ENCODE assay signal across 21 mouse cellular contexts in the genomic region with DNA sequence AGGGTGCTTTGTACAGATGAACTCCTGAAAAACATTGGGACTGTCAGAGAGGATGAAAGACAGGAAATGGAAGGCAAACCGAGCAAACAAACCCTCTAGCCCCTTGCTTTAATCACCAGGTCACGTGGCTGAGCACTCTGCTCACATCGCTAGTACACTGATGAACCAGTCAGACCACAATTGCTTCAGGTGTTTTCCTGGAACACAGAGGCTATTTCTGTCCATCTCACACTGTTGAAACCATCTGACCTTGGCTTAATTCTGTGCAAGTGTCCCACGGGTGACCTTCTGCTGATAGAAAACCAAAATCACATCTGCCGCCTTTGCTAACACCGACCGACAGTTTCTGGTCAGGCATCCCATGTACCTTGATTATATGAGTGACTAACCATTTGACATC.
DNase-seq lines count a peak whose midpoint lies in the region; ATAC-seq and TF ChIP-seq lines count a peak whose summit lies in the region.
"Had no signal": no experiment of that assay in that cellular context is flagged by ENCODE, and none has a peak within 500 bp of the region (broad histone marks: within the 10 kb centered on the region; RNA-seq: fewer than 3 reads in every experiment).

No protein-coding gene starts in this region.

- TF ChIP-seq CTCF in kidney, adult 2 months (conservative IDR thresholded peaks at IDR 0.05; ENCODE audit: insufficient read depth, insufficient read length, low read depth, low read length) = no peak
- no peak for TF ChIP-seq CTCF in lung, postnatal 0 days (IDR thresholded peaks at IDR 0.05)
- no peak for TF ChIP-seq CTCF in Patski (IDR thresholded peaks at IDR 0.05)

- no peaks in the 10 kb centered on the region for H3K9me3 ChIP-seq in lung, postnatal 0 days (ENCODE audit: low read length)
- H3K9me3 ChIP-seq in stomach, embryonic 15.5 days = no peaks in the 10 kb centered on the region
- no peaks in the 10 kb centered on the region for H3K9me3 ChIP-seq in neural tube, embryonic 15.5 days (replicated peaks)
- H3K9me3 ChIP-seq: hindbrain, embryonic 12.5 days; limb, embryonic 10.5 days had no signal

- H3K4me3 ChIP-seq in kidney, adult 2 months (ENCODE audit: insufficient read depth, low read depth, low read length) = no peak overlapping the region
- H3K4me3 ChIP-seq in lung, postnatal 0 days (ENCODE audit: low read depth, low read length) = no peak overlapping the region
- H3K4me3 ChIP-seq in stomach, embryonic 15.5 days (replicated peaks) = no peak overlapping the region
- no peak overlapping the region for H3K4me3 ChIP-seq in neural tube, embryonic 15.5 days (replicated peaks)
- H3K4me3 ChIP-seq: gastrocnemius, adult 2 months; hindbrain, embryonic 12.5 days; left cerebral cortex, adult 2 months; limb, embryonic 10.5 days; megakaryocyte, embryonic 14.5 days had no signal

- peak; percentile 69 for ATAC-seq in lung, postnatal 0 days
- peak; percentile 14 for ATAC-seq in Patski
- ATAC-seq in stomach, embryonic 15.5 days (ENCODE audit: insufficient read depth, low FRiP score, low read depth) = peak; percentile 85
- ATAC-seq in neural tube, embryonic 15.5 days (ENCODE audit: low FRiP score) = no peak
- ATAC-seq: CD4-positive, CD25-positive, alpha-beta regulatory T cell, adult 4 months; inflammation-experienced regulatory T-cells, adult 6 months; midbrain, embryonic 16.5 days had no signal

- no peak for TF ChIP-seq POLR2A in kidney, adult 2 months (IDR thresholded peaks at IDR 0.05; ENCODE audit: low read depth, low read length)

- no peak overlapping the region for H3K4me2 ChIP-seq in lung, postnatal 0 days (replicated peaks; ENCODE audit: low read depth, low read length)
- no peak overlapping the region for H3K4me2 ChIP-seq in stomach, embryonic 15.5 days
- H3K4me2 ChIP-seq in neural tube, embryonic 15.5 days = no peak overlapping the region
- H3K4me2 ChIP-seq: hindbrain, embryonic 12.5 days had no signal

- POLR2A ChIA-PET in Patski (lab: Charles Lee) = no interaction called here

- WGBS in kidney, adult 2 months = 60% methylated on average over 7 of the region's 7 CpGs
- WGBS in lung, postnatal 0 days = 44% methylated on average over 7 of the region's 7 CpGs
- WGBS in stomach, embryonic 15.5 days = 50% methylated on average over 7 of the region's 7 CpGs
- WGBS in neural tube, embryonic 15.5 days = 83% methylated on average over 7 of the region's 7 CpGs

- no peaks in the 10 kb centered on the region for H3K36me3 ChIP-seq in kidney, adult 2 months (ENCODE audit: control insufficient read depth, insufficient read depth, low read length)
- H3K36me3 ChIP-seq in lung, postnatal 0 days (ENCODE audit: insufficient read depth, low read length) = no peaks in the 10 kb centered on the region
- no peaks in the 10 kb centered on the region for H3K36me3 ChIP-seq in stomach, embryonic 15.5 days
- H3K36me3 ChIP-seq in neural tube, embryonic 15.5 days = no peaks in the 10 kb centered on the region
- H3K36me3 ChIP-seq: hindbrain, embryonic 12.5 days; limb, embryonic 10.5 days had no signal

- peak; percentile 21 for DNase-seq in kidney, adult 2 months
- DNase-seq in kidney, postnatal 10 days = no peak
- peak; percentile 37 for DNase-seq in lung, postnatal 0 days (ENCODE audit: low spot score)
- no peak for DNase-seq in lung, postnatal 10 days
- DNase-seq in Patski (ENCODE audit: low read depth, low spot score) = no peak
- DNase-seq in urinary bladder, adult 2 months (ENCODE audit: low spot score) = no peak
- DNase-seq: adrenal gland, adult 8-10 months; cerebellum, adult 11 months; cerebellum, postnatal 36 days; gastrocnemius, adult 2 months; heart, adult 18-20 months; spleen, adult 18-20 months had no signal

- in situ Hi-C loops in Patski (cut with MboI; ENCODE audit: low pct_unique_long_range_greater_than_20kb) = no loop called here

- no peaks in the 10 kb centered on the region for H3K27me3 ChIP-seq in kidney, adult 2 months (replicated peaks; ENCODE audit: control insufficient read depth, insufficient read depth, low read length)
- no peaks in the 10 kb centered on the region for H3K27me3 ChIP-seq in lung, postnatal 0 days (replicated peaks; ENCODE audit: insufficient read depth, low read length)
- no peaks in the 10 kb centered on the region for H3K27me3 ChIP-seq in Patski
- no peaks in the 10 kb centered on the region for H3K27me3 ChIP-seq in stomach, embryonic 15.5 days (replicated peaks)
- no peaks in the 10 kb centered on the region for H3K27me3 ChIP-seq in neural tube, embryonic 15.5 days (replicated peaks)
- H3K27me3 ChIP-seq: hindbrain, embryonic 12.5 days had no signal

- H3K9ac ChIP-seq in lung, postnatal 0 days (replicated peaks; ENCODE audit: low read depth) = no peak overlapping the region
- H3K9ac ChIP-seq in stomach, embryonic 15.5 days = no peak overlapping the region
- no peak overlapping the region for H3K9ac ChIP-seq in neural tube, embryonic 15.5 days (replicated peaks)
- H3K9ac ChIP-seq: hindbrain, embryonic 12.5 days had no signal

- H3K27ac ChIP-seq in kidney, adult 2 months (ENCODE audit: insufficient read depth, low read depth, low read length) = no peak overlapping the region
- H3K27ac ChIP-seq in lung, postnatal 0 days (ENCODE audit: low read length) = no peak overlapping the region
- H3K27ac ChIP-seq in stomach, embryonic 15.5 days = no peak overlapping the region
- H3K27ac ChIP-seq in neural tube, embryonic 15.5 days (replicated peaks) = no peak overlapping the region
- H3K27ac ChIP-seq: gastrocnemius, adult 2 months; hindbrain, embryonic 12.5 days; left cerebral cortex, adult 2 months; limb, embryonic 10.5 days had no signal

- TF ChIP-seq EP300 in lung, postnatal 0 days (IDR thresholded peaks at IDR 0.05) = no peak; the same call in 1 of the 2 replicates

- CTCF ChIA-PET in Patski (lab: Charles Lee) = interaction anchor here (1.3 kb wide), 1 partner anchor 32 kb away, joined by 4 read pairs; no protein-coding TSS in a partner anchor

- H3K4me1 ChIP-seq in kidney, adult 2 months (ENCODE audit: control insufficient read depth, insufficient read depth, low read length) = peaks cover 2% of the 10 kb centered on the region
- H3K4me1 ChIP-seq in lung, postnatal 0 days (ENCODE audit: insufficient read depth, low read depth, low read length) = no peaks in the 10 kb centered on the region
- H3K4me1 ChIP-seq in stomach, embryonic 15.5 days = no peaks in the 10 kb centered on the region
- H3K4me1 ChIP-seq in neural tube, embryonic 15.5 days = no peaks in the 10 kb centered on the region
- H3K4me1 ChIP-seq: hindbrain, embryonic 12.5 days; limb, embryonic 10.5 days had no signal

Comparison
In these comparisons a context has a peak if more than half of its experiments do, and no peak if none do; other contexts are left out.
1. DNase-seq: peak in kidney, adult 2 months (single experiment) and lung, postnatal 0 days (single experiment); none in kidney, postnatal 10 days (single experiment), lung, postnatal 10 days (single experiment), Patski (single experiment) and urinary bladder, adult 2 months (single experiment).